Mouse (Mus musculus) megakaryocyte, embryonic 14.5 days (primary cell): ENCODE measurements around the gene AC161166.1.

Source experiments
- FLI1 ChIP-seq: IDR thresholded peaks from 2 replicates; pipeline ENCODE4 v1.6.1; 2012; ENCODE audit warnings: low read length, inconsistent platforms, mixed read lengths
- GATA1 ChIP-seq: IDR thresholded peaks from 3 replicates; pipeline ENCODE4 v1.6.1; 2012; ENCODE audit warnings: mixed read lengths, low read length, inconsistent platforms, borderline replicate concordance

DNA sequence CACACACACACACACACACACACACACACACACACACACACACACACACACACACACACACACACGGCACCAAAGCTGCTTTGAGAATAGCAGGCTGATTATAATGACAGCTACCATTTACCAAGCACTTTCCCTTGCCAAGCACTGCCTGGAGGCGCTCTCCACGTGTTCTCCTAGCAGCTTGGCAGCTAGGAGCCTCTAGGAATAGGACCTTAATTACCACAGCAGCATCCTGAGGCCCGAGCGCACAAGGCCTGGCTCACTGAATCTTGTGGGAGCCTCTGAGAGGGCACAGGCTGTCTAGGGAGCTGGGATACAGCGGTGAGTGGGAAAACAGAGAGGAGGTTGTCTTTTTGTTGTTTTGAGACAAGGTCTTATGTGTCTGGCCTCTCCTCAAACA is 5.4 kb upstream of the AC161166.1 start:
- TF ChIP-seq GATA1: no peak
- TF ChIP-seq FLI1: no peak
